Mouse (Mus musculus) MEL (cell line): ENCODE data around the gene Maml2. TPM values are rescaled to one million over a fixed set of nuclear protein-coding genes. Genes with fewer than 3 reads are reported as not detected.

ENCODE experiments used
- DNase-seq: peaks from one replicate; pipeline ENCODE4 v3.0.0; 2011; ENCODE audit warnings: low read depth, low spot score
- H3K27ac ChIP-seq: 2 replicates; pipeline ENCODE4 v1.5.1; 2012; ENCODE audit warnings: low read depth, mild to moderate bottlenecking, control low read depth, low read length, moderate library complexity; ENCODE audit not compliant: control insufficient read depth
- H3K27me3 ChIP-seq, 2 experiments: fragments of 150-350 bp in 1 of 2; sonication (generic) in 1 of 2; 2 replicates each; pipeline ENCODE4 v1.6.1; 2012; ENCODE audit warnings: low read length in 2 of 2, mild to moderate bottlenecking in 2 of 2, improper control_type of control experiment in 1 of 2, moderate library complexity in 1 of 2; ENCODE audit not compliant: insufficient read depth in 2 of 2, control insufficient read depth in 1 of 2
- H3K36me3 ChIP-seq, 2 experiments: 2 replicates each; pipeline ENCODE4 v1.6.1; 2012 to 2014; ENCODE audit warnings: low read length in 2 of 2, improper control_type of control experiment in 1 of 2, inconsistent platforms in 1 of 2, mild to moderate bottlenecking in 1 of 2; ENCODE audit not compliant: insufficient read depth in 2 of 2, control insufficient read depth in 1 of 2
- H3K4me1 ChIP-seq, 2 experiments: fragments of 150-350 bp in 1 of 2; sonication (generic) in 1 of 2; 2 replicates each; pipeline ENCODE4 v1.6.1; 2012; ENCODE audit warnings: low read length in 2 of 2, improper control_type of control experiment in 1 of 2, mild to moderate bottlenecking in 1 of 2; ENCODE audit not compliant: insufficient read depth in 2 of 2, control insufficient read depth in 1 of 2
- H3K4me3 ChIP-seq, 2 experiments: fragments of 150-350 bp in 1 of 2; sonication (generic) in 1 of 2; 2 replicates each; pipeline ENCODE4 v1.5.1; 2012; ENCODE audit warnings: low read depth in 2 of 2, low read length in 2 of 2, mild to moderate bottlenecking in 2 of 2, moderate library complexity in 2 of 2, control low read depth in 1 of 2, improper control_type of control experiment in 1 of 2; ENCODE audit not compliant: control insufficient read depth in 1 of 2, insufficient read depth in 1 of 2
- H3K79me2 ChIP-seq: 2 replicates; pipeline ENCODE4 v1.6.1; 2012; ENCODE audit warnings: mild to moderate bottlenecking, low read length, moderate library complexity; ENCODE audit not compliant: control insufficient read depth, poor library complexity, insufficient read depth
- H3K9ac ChIP-seq: 2 replicates; pipeline ENCODE4 v1.6.1; 2012; ENCODE audit warnings: low read depth, mild to moderate bottlenecking, control low read depth, low read length, moderate library complexity; ENCODE audit not compliant: control insufficient read depth, poor library complexity, severe bottlenecking
- H3K9me3 ChIP-seq: fragments of 150-350 bp; sonication (generic); replicated peaks from 2 replicates; pipeline ENCODE4 v1.6.1; 2012; ENCODE audit warnings: mild to moderate bottlenecking, low read length, improper control_type of control experiment, moderate library complexity; ENCODE audit not compliant: insufficient read depth
- E2F4 ChIP-seq: IDR thresholded peaks from 2 replicates; pipeline ENCODE4 v1.6.1; 2011; ENCODE audit warnings: low read depth, low read length, improper control_type of control experiment, borderline replicate concordance
- EP300 ChIP-seq, 2 experiments: IDR thresholded peaks; 2 replicates each; pipeline ENCODE4 v1.6.1; 2011; ENCODE audit warnings: improper control_type of control experiment in 2 of 2, low read length in 2 of 2, low read depth in 1 of 2, mild to moderate bottlenecking in 1 of 2
- GABPA ChIP-seq: IDR thresholded peaks from 2 replicates; pipeline ENCODE4 v1.6.1; 2012; ENCODE audit warnings: low read depth, mild to moderate bottlenecking, inconsistent platforms, low read length, improper control_type of control experiment, moderate library complexity
- MAFK ChIP-seq: IDR thresholded peaks from 2 replicates; pipeline ENCODE4 v1.6.1; 2011; ENCODE audit warnings: low read depth, mild to moderate bottlenecking, low read length, improper control_type of control experiment, borderline replicate concordance
- MEF2A ChIP-seq: IDR thresholded peaks from 2 replicates; pipeline ENCODE4 v1.6.1; 2014; ENCODE audit warnings: low read depth, mild to moderate bottlenecking, inconsistent platforms, low read length, improper control_type of control experiment; ENCODE audit not compliant: poor library complexity, insufficient replicate concordance, severe bottlenecking; ENCODE audit errors: extremely low read depth
- MXI1 ChIP-seq: IDR thresholded peaks from 2 replicates; pipeline ENCODE4 v1.6.1; 2011; ENCODE audit warnings: mild to moderate bottlenecking, low read depth, low read length, improper control_type of control experiment
- MYB ChIP-seq: IDR thresholded peaks from 2 replicates; pipeline ENCODE4 v1.6.1; 2011; ENCODE audit warnings: mild to moderate bottlenecking, low read depth, low read length, improper control_type of control experiment
- POLR2AphosphoS2 ChIP-seq: IDR thresholded peaks from 2 replicates; pipeline ENCODE4 v1.6.1; 2011; ENCODE audit warnings: low read length, improper control_type of control experiment
- RCOR1 ChIP-seq: IDR thresholded peaks from 2 replicates; pipeline ENCODE4 v1.6.1; 2012; ENCODE audit warnings: low read depth, mild to moderate bottlenecking, inconsistent platforms, low read length, improper control_type of control experiment
- SIN3A ChIP-seq: IDR thresholded peaks from 2 replicates; pipeline ENCODE4 v1.6.1; 2012; ENCODE audit warnings: low read length, improper control_type of control experiment, inconsistent platforms
- USF1 ChIP-seq: IDR thresholded peaks from 2 replicates; pipeline ENCODE4 v1.6.1; 2014; ENCODE audit warnings: low read depth, mild to moderate bottlenecking, inconsistent platforms, low read length, improper control_type of control experiment, moderate library complexity
- ZKSCAN1 ChIP-seq: IDR thresholded peaks from 2 replicates; pipeline ENCODE4 v1.6.1; 2012; ENCODE audit warnings: low read depth, mild to moderate bottlenecking, inconsistent platforms, low read length, improper control_type of control experiment, moderate library complexity
- polyA plus RNA-seq, 2 experiments: library from polyadenylated mRNA; stranded (reverse) in 1 of 2; unstranded in 1 of 2; fragments of >175 nt in 1 of 2; fragments of >200 nt in 1 of 2; gene quantifications; 2 replicates each; pipeline versions ENCODE4 v1.2.1 to v1.2.4; 2012; ENCODE audit warnings: low replicate concordance in 2 of 2, low read depth in 1 of 2; ENCODE audit not compliant: insufficient read length in 2 of 2, insufficient read depth in 1 of 2, missing spikeins in 1 of 2
- total RNA-seq: library from RNA; depleted of rRNA; stranded (reverse); fragments of 300-350 nt; gene quantifications from 2 replicates; pipeline ENCODE4 v1.2.3, GENCODE M21; 2012

Gene Maml2
- total and polyA plus RNA-seq, 3 experiments, result 0.08 to 0.47 TPM; not detected in 1

DNA sequence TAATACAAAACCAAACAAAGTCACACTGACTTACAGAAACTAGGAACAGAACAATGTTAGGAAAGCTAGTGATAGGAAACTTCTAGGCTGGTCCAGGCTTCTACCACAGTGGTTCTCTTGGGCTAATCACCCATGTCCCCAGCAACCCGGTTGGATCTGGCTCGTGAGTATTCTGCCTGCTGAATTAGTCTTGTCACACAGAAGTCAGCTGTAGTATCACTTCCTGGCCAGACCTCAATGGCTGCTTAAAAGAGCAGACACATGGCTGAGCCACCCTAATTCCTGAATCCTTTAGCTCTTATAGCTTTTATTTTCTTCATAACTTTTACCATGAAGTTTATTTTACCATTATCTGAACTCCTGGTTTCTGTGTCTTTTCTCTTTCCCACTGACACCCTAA, 13.3 kb downstream of the Maml2 start:
- no peak overlapping the region for H3K9ac ChIP-seq
- no peaks in the 10 kb centered on the region for H3K9me3 ChIP-seq
- H3K27ac ChIP-seq, result no peak overlapping the region
- DNase-seq, result no peak
- H3K4me1 ChIP-seq, result no peaks in the 10 kb centered on the region
- no peak overlapping the region for H3K4me3 ChIP-seq
- no peaks in the 10 kb centered on the region for H3K36me3 ChIP-seq
- no peaks in the 10 kb centered on the region for H3K79me2 ChIP-seq
- H3K27me3 ChIP-seq, result peaks cover 0 to 1% of the 10 kb centered on the region in 2 experiments; a peak in 1 of 4 replicates
- TF ChIP-seq ZKSCAN1 (no peak), E2F4 (no peak), MXI1 (no peak), USF1 (no peak), MYB (no peak)

DNA sequence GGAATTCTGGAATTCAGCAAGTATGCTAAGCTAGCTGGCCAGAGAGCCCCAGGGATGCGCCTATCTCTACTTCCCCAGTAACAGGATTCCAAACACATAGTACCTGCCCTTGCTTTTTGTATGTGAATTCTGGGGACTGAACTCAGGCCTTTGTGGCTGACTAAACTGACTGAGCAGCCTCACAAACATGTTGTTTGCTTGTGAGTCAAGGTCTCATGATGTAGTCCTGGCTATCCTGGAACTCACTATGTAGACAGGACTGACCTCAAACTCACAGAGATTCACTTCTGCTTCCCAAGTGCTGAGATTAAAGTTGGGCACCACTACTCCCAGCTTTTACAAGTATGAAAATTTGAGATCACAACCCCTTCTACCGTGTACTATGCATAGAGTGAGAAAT, 16.2 kb downstream of the Maml2 start:
- DNase-seq, result no peak
- Histone ChIP-seq H3K36me3 (no peaks in the 10 kb centered on the region), H3K27me3 (peaks cover 0 to 1% of the 10 kb centered on the region in 2 experiments; a peak in 1 of 4 replicates), H3K9ac (no peak overlapping the region), H3K9me3 (no peaks in the 10 kb centered on the region), H3K79me2 (no peaks in the 10 kb centered on the region), H3K4me1 (no peaks in the 10 kb centered on the region), H3K27ac (no peak overlapping the region), H3K4me3 (no peak overlapping the region)
- TF ChIP-seq SIN3A (no peak), ZKSCAN1 (no peak)

DNA sequence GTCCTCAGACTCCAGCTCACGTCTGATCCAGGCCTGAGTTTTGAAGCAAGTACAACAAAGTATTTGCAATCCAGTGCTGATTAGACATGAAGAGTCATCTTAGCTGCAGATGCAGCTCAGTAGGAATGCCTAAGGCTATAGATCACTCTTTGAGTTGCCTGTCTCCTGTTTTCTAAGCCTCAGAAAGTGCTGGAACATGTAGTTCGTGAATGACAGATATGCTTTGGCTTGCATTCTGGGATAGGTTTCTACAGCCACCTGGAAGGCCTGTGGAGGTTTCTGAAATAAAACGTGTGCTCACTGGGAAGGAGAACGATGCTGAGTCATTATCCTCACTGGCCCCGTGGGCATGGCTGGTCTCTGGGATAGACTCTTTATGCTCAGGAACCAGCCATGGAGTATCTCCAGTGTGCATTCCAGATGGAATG, 16.8 kb downstream of the Maml2 start:
- Histone ChIP-seq H3K4me1 (no peaks in the 10 kb centered on the region), H3K4me3 (no peak overlapping the region), H3K9ac (no peak overlapping the region), H3K36me3 (no peaks in the 10 kb centered on the region), H3K27ac (no peak overlapping the region), H3K79me2 (no peaks in the 10 kb centered on the region), H3K27me3 (peaks cover 0 to 1% of the 10 kb centered on the region in 2 experiments; a peak in 1 of 4 replicates), H3K9me3 (no peaks in the 10 kb centered on the region)
- no peak for DNase-seq
- TF ChIP-seq MEF2A (no peak), MAFK (no peak), MYB (no peak), RCOR1 (no peak), GABPA (no peak), EP300 (IDR thresholded peaks at IDR 0.05; ENCODE audit: low read depth in 1 of 2, low read length in 2 of 2) (no peak), E2F4 (no peak), POLR2AphosphoS2 (no peak)
